Comparison of ENCODE assay signal across 22 mouse cellular contexts in the genomic region with DNA sequence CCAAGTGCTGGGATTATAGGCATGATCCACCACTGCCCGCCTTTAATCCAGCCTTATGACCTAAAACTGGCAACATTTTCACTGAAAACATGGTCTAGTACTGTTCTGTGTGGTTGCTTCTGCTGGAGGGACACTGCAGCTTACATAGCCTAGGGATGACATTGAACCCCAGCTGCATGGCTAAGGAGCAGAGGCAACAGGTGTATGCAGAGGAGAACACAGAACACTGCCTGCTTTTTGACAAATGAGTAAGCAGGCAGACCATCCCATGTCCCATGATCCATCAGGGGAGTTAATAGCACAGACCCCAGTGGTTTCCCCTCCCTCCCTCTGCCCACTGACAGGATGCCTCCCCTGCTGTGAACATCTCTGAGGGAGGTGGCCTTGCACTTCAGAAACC.
"Had no signal": no experiment of that assay in that cellular context is flagged by ENCODE, and none has a peak within 500 bp of the region (broad histone marks: within the 10 kb centered on the region; RNA-seq: fewer than 3 reads in every experiment).

No protein-coding gene starts in this region.

- H3K4me3 ChIP-seq: gastrocnemius, adult 2 months; heart, embryonic 10.5 days; heart, embryonic 12.5 days; hindbrain, embryonic 13.5 days; hindbrain, embryonic 15.5 days; kidney, embryonic 15.5 days; limb, embryonic 13.5 days; limb, embryonic 15.5 days had no signal

- H3K9me3 ChIP-seq: heart, embryonic 10.5 days; heart, embryonic 12.5 days; hindbrain, embryonic 13.5 days; hindbrain, embryonic 15.5 days; kidney, embryonic 15.5 days; limb, embryonic 13.5 days; limb, embryonic 15.5 days had no signal

- H3K27me3 ChIP-seq: heart, embryonic 12.5 days; hindbrain, embryonic 13.5 days; hindbrain, embryonic 15.5 days; kidney, embryonic 15.5 days; limb, embryonic 13.5 days; limb, embryonic 15.5 days had no signal

- DNase-seq: gastrocnemius, adult 2 months; gastrocnemius, postnatal 10 days; gastrocnemius, postnatal 25 days; heart, adult 18-20 months; heart, postnatal 10 days; kidney, adult 11 months; kidney, adult 2 months; kidney, adult 9 months; kidney, postnatal 14 days; kidney, postnatal 36 days; layer of hippocampus, adult 9-11 months; layer of hippocampus, postnatal 36 days; left cerebral cortex, postnatal 4 days had no signal

- ATAC-seq: hindbrain, postnatal 0 days; intestine, embryonic 16.5 days had no signal

- H3K36me3 ChIP-seq: hindbrain, embryonic 13.5 days; hindbrain, embryonic 15.5 days had no signal
